Mouse (Mus musculus) adrenal gland, adult 2 months (tissue): Measurements from ENCODE around the gene Zfp787. TPM values are rescaled to one million over a fixed set of nuclear protein-coding genes. Genes with fewer than 3 reads are reported as not detected.
"Not testable (repeated sequence)": the region's sequence is repeated elsewhere in the genome, so short reads cannot be mapped to it uniquely, and the experiment has no call there.

Experiments used
- DNase-seq: peaks from one replicate; pipeline ENCODE4 v3.0.0; 2021
- polyA plus RNA-seq: library from polyadenylated mRNA; depleted of rRNA; stranded (reverse); fragments of >200 nt; gene quantifications from 2 replicates; pipeline ENCODE4 v1.2.3, GENCODE M21; 2012; rRNA removed
- total RNA-seq, 2 experiments: library from RNA; stranded (reverse); gene quantifications; 2 replicates each; pipeline ENCODE4 v1.2.3; 2021

Zfp787 gene
- total and polyA plus RNA-seq, 3 experiments: 41.8 to 73.8 (median 41.9) TPM

GRCm38 (mm10) chr7:6120104-6120503, 35.7 kb downstream of the Zfp787 start:
- DNase-seq: not testable (repeated sequence)

GRCm38 (mm10) chr7:6119501-6119900, 36.3 kb downstream of the Zfp787 start:
- DNase-seq: no peak

Other genes starting within 250 kb of the Zfp787 start
- gene Vmn1r65, start 145.0 kb downstream of the Zfp787 start, total RNA-seq: not detected
- gene Vmn1r65, start 145.0 kb downstream of the Zfp787 start, polyA plus RNA-seq: not detected in 2 replicates
- not detected for gene Nlrp4c, start 110.8 kb downstream of the Zfp787 start, total RNA-seq
- gene Nlrp4c, start 110.8 kb downstream of the Zfp787 start, polyA plus RNA-seq: not detected in 2 replicates
- gene Zfp444, start 16.2 kb upstream of the Zfp787 start, total RNA-seq: 10 to 100 TPM; 22.5 to 31.1 TPM
- 50.7 and 61.8 TPM in 2 replicates for gene Zfp444, start 16.2 kb upstream of the Zfp787 start, polyA plus RNA-seq
- gene Galp, start 41.1 kb upstream of the Zfp787 start, total RNA-seq: not detected
- not detected in 2 replicates for gene Galp, start 41.1 kb upstream of the Zfp787 start, polyA plus RNA-seq
- gene Zscan5b, start 66.3 kb upstream of the Zfp787 start, total RNA-seq: not detected
- gene Zscan5b, start 66.3 kb upstream of the Zfp787 start, polyA plus RNA-seq: not detected in 2 replicates
- gene Epp13, start 96.7 kb upstream of the Zfp787 start, total RNA-seq: not detected
- not detected in 2 replicates for gene Epp13, start 96.7 kb upstream of the Zfp787 start, polyA plus RNA-seq
- 1 to 10 TPM; 6.5 to 6.6 TPM for gene Zfp667, start 130.6 kb upstream of the Zfp787 start, total RNA-seq
- 0.37 and 0.45 TPM in 2 replicates for gene Zfp667, start 130.6 kb upstream of the Zfp787 start, polyA plus RNA-seq
- gene Zfp583, start 175.3 kb upstream of the Zfp787 start, total RNA-seq: 1 to 10 TPM; 2.5 to 3.5 TPM
- gene Zfp583, start 175.3 kb upstream of the Zfp787 start, polyA plus RNA-seq: 0.52 and 1.5 TPM in 2 replicates
- gene Gm3854, start 187.8 kb upstream of the Zfp787 start, total RNA-seq: 1 to 10 TPM in 1 of 2 experiments, under 1 TPM in 1; 0.58 to 1.0 TPM
- 0.06 TPM in 1 of 2 replicates, not detected in the other for gene Gm3854, start 187.8 kb upstream of the Zfp787 start, polyA plus RNA-seq
- 1 to 10 TPM; 1.9 to 3.0 TPM for gene Zfp78, start 207.3 kb upstream of the Zfp787 start, total RNA-seq
- gene Zfp78, start 207.3 kb upstream of the Zfp787 start, polyA plus RNA-seq: 0.02 and 0.20 TPM in 2 replicates
- 1 to 10 TPM; 1.4 to 2.5 TPM for gene Zfp28, start 227.3 kb upstream of the Zfp787 start, total RNA-seq
- gene Zfp28, start 227.3 kb upstream of the Zfp787 start, polyA plus RNA-seq: 1.1 and 1.3 TPM in 2 replicates
- under 1 TPM; 0.37 to 0.97 TPM for gene Smim17, start 242.7 kb upstream of the Zfp787 start, total RNA-seq
- gene Smim17, start 242.7 kb upstream of the Zfp787 start, polyA plus RNA-seq: 0.03 TPM in 2 replicates